Mouse (Mus musculus): ENCODE data around the gene Gm20517. TPM values are rescaled to one million over a fixed set of nuclear protein-coding genes. Genes with fewer than 3 reads are reported as not detected.

Gene Gm20517
- polyA plus RNA-seq (2015; fragmentation: Nextera tagmentation; extraction: Ambion mirVana), result 2.8 and 3.3 TPM in 2 replicates

DNA sequence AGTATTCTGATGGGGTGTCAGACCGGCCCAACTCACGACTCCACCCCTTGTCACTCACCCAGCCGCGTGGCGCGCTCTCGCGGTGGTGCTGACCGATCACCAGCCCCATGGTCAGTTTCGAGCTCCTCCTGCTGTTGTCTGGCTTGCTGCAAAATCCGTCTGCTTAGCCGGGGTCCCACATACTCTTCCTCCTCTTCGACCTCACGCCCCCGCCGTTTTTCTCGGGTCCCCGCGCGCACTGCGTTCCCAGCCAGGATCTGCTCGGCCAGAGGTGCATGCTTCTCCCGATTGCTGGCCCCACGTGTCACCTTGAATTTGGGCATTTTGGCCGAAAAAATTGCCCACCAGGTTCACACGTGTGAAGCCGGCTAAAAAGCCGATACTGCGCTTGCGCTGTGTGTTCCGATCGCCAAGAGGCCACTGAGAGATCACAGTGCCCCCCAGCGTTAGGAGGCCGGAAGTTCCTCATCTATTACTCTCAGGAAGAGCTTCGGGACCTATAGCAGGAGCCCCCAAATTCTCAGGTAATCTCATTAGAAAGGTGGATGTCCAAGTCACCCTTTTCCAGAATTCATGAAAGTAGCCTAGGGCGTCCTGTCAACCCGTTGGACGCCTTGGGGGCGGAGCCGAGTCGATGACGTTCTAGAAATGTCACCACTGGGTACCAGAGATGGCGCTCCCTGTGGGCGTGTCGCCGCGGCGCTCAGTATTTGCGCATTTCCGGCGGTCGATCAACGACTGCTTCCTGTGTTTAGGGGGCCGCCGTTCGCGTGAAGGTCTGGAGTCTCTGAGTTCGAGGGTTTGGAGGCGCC, at the start of gene Gm20517, which contains the start of the genes Bysl and Med20:
Gene Gm20517, plus strand, starts transcription at position 741 of the 812 bp plus-strand sequence.
Gene Bysl, minus strand, starts transcription at position 644 of the 812 bp plus-strand sequence.
Gene Med20, plus strand, starts transcription at position 734 of the 812 bp plus-strand sequence.

GRCm38 (mm10) chr17:47630678-47631065, 19.3 kb downstream of the Gm20517 start, which contains the start of gene Usp49:
TSS of gene Usp49 (plus strand) at chr17:47630690.

DNA sequence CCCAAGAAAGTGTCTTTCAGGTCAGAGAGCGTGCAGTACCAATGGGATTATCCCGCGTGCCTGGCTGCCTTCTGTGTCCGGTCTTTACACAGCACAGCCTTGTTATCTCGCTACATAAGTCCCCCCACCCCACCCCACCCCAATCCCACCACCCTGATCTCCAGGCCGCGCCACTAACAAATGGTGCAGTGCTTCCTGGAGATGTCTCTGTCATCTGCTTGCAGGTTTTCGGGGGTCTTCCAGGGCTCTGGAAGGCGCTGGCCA, 76.9 kb downstream of the Gm20517 start, which contains the start of gene Tomm6:
Gene Tomm6, minus strand, starts transcription at position 43 of the 264 bp plus-strand sequence.

DNA sequence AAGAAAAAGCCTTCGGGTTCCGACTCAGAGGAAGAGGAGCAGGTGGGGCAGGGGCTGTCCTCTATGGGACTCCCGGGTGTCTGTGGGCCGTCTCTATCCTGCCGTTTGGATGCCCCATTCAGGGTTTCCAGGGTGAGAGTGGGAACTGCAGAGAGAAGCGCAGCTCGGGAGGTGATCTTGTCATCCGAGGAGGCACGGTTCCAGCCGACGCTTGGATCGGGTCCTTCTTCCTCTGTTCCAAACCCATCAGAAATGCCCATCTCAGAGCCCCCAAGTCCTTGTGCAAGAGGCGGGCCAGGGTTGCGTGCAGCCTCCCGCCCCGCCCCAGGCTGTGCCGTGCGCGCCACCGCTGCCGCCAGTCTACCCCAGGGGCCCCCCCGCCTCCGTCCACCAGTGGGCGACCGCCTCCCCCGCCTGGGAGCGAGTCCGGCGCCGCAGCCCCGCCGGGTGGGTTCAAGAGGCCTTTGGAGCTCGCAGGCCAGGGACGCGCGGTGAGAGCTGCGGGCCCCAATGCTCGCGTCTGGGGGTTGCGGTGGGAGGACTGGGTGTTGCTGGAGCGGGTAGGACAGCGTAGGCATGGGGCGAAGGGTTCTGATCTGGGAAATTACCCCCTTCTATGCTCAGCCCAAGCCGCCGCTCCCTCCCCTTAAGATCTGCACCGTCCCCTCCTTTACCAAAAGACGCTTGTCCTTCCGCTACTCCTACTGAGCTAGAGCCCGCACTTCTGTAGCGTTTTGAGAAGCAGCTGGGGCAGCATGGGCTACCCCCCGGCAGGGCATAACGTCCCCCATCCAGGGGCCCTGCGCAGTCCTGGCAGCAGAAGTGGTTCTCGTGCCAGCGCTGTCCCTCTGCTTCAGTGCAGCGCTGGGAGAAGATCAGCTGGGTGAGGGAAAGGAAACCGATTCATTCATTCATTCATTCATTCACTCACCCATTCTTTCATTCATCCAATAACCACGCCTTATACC, 77.5 kb downstream of the Gm20517 start, which contains the start of gene Frs3:
Gene Frs3, plus strand, starts transcription at position 423 of the 968 bp plus-strand sequence.

GRCm38 (mm10) chr17:47694442-47694502, 82.9 kb downstream of the Gm20517 start, which contains the start of gene Gm21981:
TSS of gene Gm21981 (minus strand) at chr17:47694455.

GRCm38 (mm10) chr17:47694503-47695336, 83.3 kb downstream of the Gm20517 start, which contains the start of gene Prickle4:
TSS of gene Prickle4 (minus strand) at chr17:47694736.

GRCm38 (mm10) chr17:47726566-47726965, 115.2 kb downstream of the Gm20517 start, which contains the start of gene Pgc:
TSS of gene Pgc (plus strand) at chr17:47726842.

Other genes with a start within 250 kb of the Gm20517 start
- gene Mrps10, start 242.7 kb upstream of the Gm20517 start, polyA plus RNA-seq (2015; fragmentation: Nextera tagmentation; extraction: Ambion mirVana), result 78.8 and 79.4 TPM in 2 replicates
- gene Guca1b, start 226.2 kb upstream of the Gm20517 start, polyA plus RNA-seq (2015; fragmentation: Nextera tagmentation; extraction: Ambion mirVana), result 0.32 and 0.36 TPM in 2 replicates
- 0.90 and 1.3 TPM in 2 replicates for gene Guca1a, start 211.0 kb upstream of the Gm20517 start, polyA plus RNA-seq (2015; fragmentation: Nextera tagmentation; extraction: Ambion mirVana)
- 0.18 TPM in 1 of 2 replicates, not detected in the other for gene AI661453, start 175.0 kb upstream of the Gm20517 start, polyA plus RNA-seq (2015; fragmentation: Nextera tagmentation; extraction: Ambion mirVana)
- 0.20 and 0.36 TPM in 2 replicates for gene 1700001C19Rik, start 174.2 kb upstream of the Gm20517 start, polyA plus RNA-seq (2015; fragmentation: Nextera tagmentation; extraction: Ambion mirVana)
- 14.1 and 15.8 TPM in 2 replicates for gene Taf8, start 109.3 kb upstream of the Gm20517 start, polyA plus RNA-seq (2015; fragmentation: Nextera tagmentation; extraction: Ambion mirVana)
- gene Ccnd3, start 106.5 kb upstream of the Gm20517 start, polyA plus RNA-seq (2015; fragmentation: Nextera tagmentation; extraction: Ambion mirVana), result 90.0 and 95.2 TPM in 2 replicates
- 26.5 and 28.5 TPM in 2 replicates for gene Bysl, start 97 bp upstream of the Gm20517 start, polyA plus RNA-seq (2015; fragmentation: Nextera tagmentation; extraction: Ambion mirVana)
- gene Med20, start within 50 bp of the Gm20517 start, polyA plus RNA-seq (2015; fragmentation: Nextera tagmentation; extraction: Ambion mirVana), result 26.2 and 28.7 TPM in 2 replicates
- gene Usp49, start 19.1 kb downstream of the Gm20517 start, polyA plus RNA-seq (2015; fragmentation: Nextera tagmentation; extraction: Ambion mirVana), result 6.2 and 6.9 TPM in 2 replicates
- gene Tomm6, start 76.8 kb downstream of the Gm20517 start, polyA plus RNA-seq (2015; fragmentation: Nextera tagmentation; extraction: Ambion mirVana), result 344 and 393 TPM in 2 replicates
- gene Frs3, start 77.4 kb downstream of the Gm20517 start, polyA plus RNA-seq (2015; fragmentation: Nextera tagmentation; extraction: Ambion mirVana), result 68.5 and 73.2 TPM in 2 replicates
- 1.2 and 1.5 TPM in 2 replicates for gene Gm21981, start 82.9 kb downstream of the Gm20517 start, polyA plus RNA-seq (2015; fragmentation: Nextera tagmentation; extraction: Ambion mirVana)
- gene Prickle4, start 83.1 kb downstream of the Gm20517 start, polyA plus RNA-seq (2015; fragmentation: Nextera tagmentation; extraction: Ambion mirVana), result 1.4 and 2.4 TPM in 2 replicates
- 0.33 and 0.36 TPM in 2 replicates for gene Pgc, start 115.3 kb downstream of the Gm20517 start, polyA plus RNA-seq (2015; fragmentation: Nextera tagmentation; extraction: Ambion mirVana)
- gene Tfeb, start 125.4 kb downstream of the Gm20517 start, polyA plus RNA-seq (2015; fragmentation: Nextera tagmentation; extraction: Ambion mirVana), result 7.9 and 9.6 TPM in 2 replicates
- 1.6 and 1.8 TPM in 2 replicates for gene Mdfi, start 223.1 kb downstream of the Gm20517 start, polyA plus RNA-seq (2015; fragmentation: Nextera tagmentation; extraction: Ambion mirVana)

All from neural tube, postnatal 0 days (tissue).